Mouse (Mus musculus) forebrain, embryonic 10.5 days (tissue): ENCODE data around the gene Mrps14. TPM values are rescaled to one million over a fixed set of nuclear protein-coding genes. Genes with fewer than 3 reads are reported as not detected.

Experiments used
- DNase-seq: peaks from one replicate; pipeline ENCODE4 v3.0.0-alpha.2; 2017; ENCODE audit warnings: low spot score; ENCODE audit errors: extremely low spot score
- H3K27ac ChIP-seq: fragments of 300-500 bp; sonication (generic); 2 replicates; pipeline ENCODE4 v1.5.1; 2016; ENCODE audit warnings: mild to moderate bottlenecking
- H3K27me3 ChIP-seq: fragments of 300-500 bp; sonication (generic); 2 replicates; pipeline ENCODE4 v1.6.1; 2016; ENCODE audit warnings: mild to moderate bottlenecking; ENCODE audit not compliant: poor library complexity, severe bottlenecking
- H3K36me3 ChIP-seq: fragments of 300-500 bp; sonication (generic); replicated peaks from 2 replicates; pipeline ENCODE4 v1.6.1; 2016; ENCODE audit warnings: mild to moderate bottlenecking, moderate library complexity
- H3K4me1 ChIP-seq: fragments of 300-500 bp; sonication (generic); 2 replicates; pipeline ENCODE4 v1.6.1; 2016
- H3K4me3 ChIP-seq: fragments of 300-500 bp; sonication (generic); 2 replicates; pipeline ENCODE4 v1.5.1; 2016; ENCODE audit warnings: mild to moderate bottlenecking, moderate library complexity
- H3K9me3 ChIP-seq: fragments of 300-500 bp; sonication (generic); 2 replicates; pipeline ENCODE4 v1.6.1; 2016; ENCODE audit warnings: mild to moderate bottlenecking, moderate library complexity
- WGBS: fragments of 180-500 bp; shearing (Covaris S2); methylation state at CpG from one replicate; pipeline ENCODE4 v1.1.7; 2016; 5-methylcytosine and 5-hydroxymethylcytosine counted together
- polyA plus RNA-seq: library from polyadenylated mRNA; unstranded; fragments of >200 nt; fragmentation: Nextera tagmentation; extraction: Ambion mirVana; gene quantifications from 2 replicates; pipeline ENCODE4 v1.2.1, GENCODE M21; 2016

Gene Mrps14
- polyA plus RNA-seq, 1 experiment from 2014 or later = 251 TPM

- no peaks in the 10 kb centered on the region for H3K36me3 ChIP-seq
- peaks cover 6% of the 10 kb centered on the region; the same call in 1 of the 2 replicates for H3K4me1 ChIP-seq
- no peaks in the 10 kb centered on the region for H3K9me3 ChIP-seq
- H3K27me3 ChIP-seq = no peaks in the 10 kb centered on the region
- no peak overlapping the region for H3K27ac ChIP-seq
- H3K4me3 ChIP-seq = no peak overlapping the region
- DNase-seq = no peak
These were observed 38.9 kb downstream of the Mrps14 start for GRCm38 (mm10) chr1:160233921-160234320.

GRCm38 (mm10) chr1:160237981-160238380 lies 43.0 kb downstream of the Mrps14 start:
- H3K4me1 ChIP-seq = no peaks in the 10 kb centered on the region
- no peaks in the 10 kb centered on the region for H3K36me3 ChIP-seq
- no peaks in the 10 kb centered on the region for H3K27me3 ChIP-seq
- 95% methylated on average over 2 of the region's 2 CpGs for WGBS
- H3K9me3 ChIP-seq = no peaks in the 10 kb centered on the region
- H3K4me3 ChIP-seq = no peak overlapping the region
- no peak overlapping the region for H3K27ac ChIP-seq
- DNase-seq = no peak

- no peaks in the 10 kb centered on the region for H3K36me3 ChIP-seq
- no peaks in the 10 kb centered on the region for H3K4me1 ChIP-seq
- H3K9me3 ChIP-seq = no peaks in the 10 kb centered on the region
- no peak for DNase-seq
- H3K27me3 ChIP-seq = no peaks in the 10 kb centered on the region
- 93% methylated on average over 1 of the region's 1 CpGs for WGBS
- H3K27ac ChIP-seq = no peak overlapping the region
- no peak overlapping the region for H3K4me3 ChIP-seq
These were observed 43.9 kb downstream of the Mrps14 start for GRCm38 (mm10) chr1:160238852-160239443.

GRCm38 (mm10) chr1:160240091-160240490 lies 45.1 kb downstream of the Mrps14 start:
- DNase-seq = no peak
- no peaks in the 10 kb centered on the region for H3K27me3 ChIP-seq
- no peaks in the 10 kb centered on the region for H3K36me3 ChIP-seq
- H3K27ac ChIP-seq = no peak overlapping the region
- H3K4me3 ChIP-seq = no peak overlapping the region
- 83% methylated on average over 2 of the region's 2 CpGs for WGBS
- no peaks in the 10 kb centered on the region for H3K9me3 ChIP-seq
- H3K4me1 ChIP-seq = no peaks in the 10 kb centered on the region

- H3K27me3 ChIP-seq = no peaks in the 10 kb centered on the region
- H3K4me3 ChIP-seq = no peak overlapping the region
- no peaks in the 10 kb centered on the region for H3K36me3 ChIP-seq
- H3K4me1 ChIP-seq = no peaks in the 10 kb centered on the region
- H3K27ac ChIP-seq = no peak overlapping the region
- WGBS = 93% methylated on average over 5 of the region's 5 CpGs
- DNase-seq = no peak
- H3K9me3 ChIP-seq = no peaks in the 10 kb centered on the region
These were observed 49.7 kb downstream of the Mrps14 start for GRCm38 (mm10) chr1:160244689-160245088.

- 84% methylated on average over 2 of the region's 2 CpGs for WGBS
- H3K4me1 ChIP-seq = no peaks in the 10 kb centered on the region
These were observed 50.9 kb downstream of the Mrps14 start for GRCm38 (mm10) chr1:160245954-160246353.

GRCm38 (mm10) chr1:160246844-160247243 lies 51.8 kb downstream of the Mrps14 start:
- Histone ChIP-seq H3K9me3 (no peaks in the 10 kb centered on the region), H3K4me3 (no peak overlapping the region), H3K27me3 (no peaks in the 10 kb centered on the region), H3K27ac (no peak overlapping the region), H3K4me1 (no peaks in the 10 kb centered on the region), H3K36me3 (no peaks in the 10 kb centered on the region)
- WGBS = 89% methylated on average over 4 of the region's 4 CpGs
- no peak for DNase-seq

More at GRCm38 (mm10) chr1:160245954-160246353, 50.9 kb downstream of the Mrps14 start:
- H3K27ac ChIP-seq = no peak overlapping the region
- no peaks in the 10 kb centered on the region for H3K9me3 ChIP-seq
- H3K27me3 ChIP-seq = no peaks in the 10 kb centered on the region
- H3K4me3 ChIP-seq = no peak overlapping the region
- no peaks in the 10 kb centered on the region for H3K36me3 ChIP-seq
- DNase-seq = no peak

GRCm38 (mm10) chr1:160247473-160247872 lies 52.5 kb downstream of the Mrps14 start:
- Histone ChIP-seq H3K27ac (no peak overlapping the region), H3K4me3 (no peak overlapping the region), H3K27me3 (no peaks in the 10 kb centered on the region), H3K36me3 (no peaks in the 10 kb centered on the region), H3K4me1 (no peaks in the 10 kb centered on the region), H3K9me3 (no peaks in the 10 kb centered on the region)
- WGBS = 88% methylated on average over 9 of the region's 9 CpGs
- no peak for DNase-seq

- no peak overlapping the region for H3K4me3 ChIP-seq
- no peaks in the 10 kb centered on the region for H3K27me3 ChIP-seq
- WGBS = 88% methylated on average over 3 of the region's 3 CpGs
- H3K9me3 ChIP-seq = no peaks in the 10 kb centered on the region
- no peak for DNase-seq
- H3K36me3 ChIP-seq = no peaks in the 10 kb centered on the region
- no peaks in the 10 kb centered on the region for H3K4me1 ChIP-seq
- H3K27ac ChIP-seq = no peak overlapping the region
These were observed 54.8 kb downstream of the Mrps14 start for GRCm38 (mm10) chr1:160249786-160250185.

GRCm38 (mm10) chr1:160250782-160251181 lies 55.8 kb downstream of the Mrps14 start:
- H3K4me1 ChIP-seq = no peaks in the 10 kb centered on the region
- no peak overlapping the region for H3K27ac ChIP-seq
- H3K27me3 ChIP-seq = no peaks in the 10 kb centered on the region
- H3K9me3 ChIP-seq = no peaks in the 10 kb centered on the region
- 81% methylated on average over 4 of the region's 4 CpGs for WGBS
- no peak for DNase-seq
- no peak overlapping the region for H3K4me3 ChIP-seq
- no peaks in the 10 kb centered on the region for H3K36me3 ChIP-seq

GRCm38 (mm10) chr1:160251388-160252007 lies 56.5 kb downstream of the Mrps14 start:
- Histone ChIP-seq H3K4me1 (no peaks in the 10 kb centered on the region), H3K4me3 (no peak overlapping the region), H3K27me3 (no peaks in the 10 kb centered on the region), H3K36me3 (no peaks in the 10 kb centered on the region), H3K27ac (no peak overlapping the region), H3K9me3 (no peaks in the 10 kb centered on the region)
- no peak for DNase-seq
- WGBS = 84% methylated on average over 5 of the region's 5 CpGs
